Mouse (Mus musculus): Measurements from ENCODE around the gene 3110040M04Rik.

3110040M04Rik gene

DNA sequence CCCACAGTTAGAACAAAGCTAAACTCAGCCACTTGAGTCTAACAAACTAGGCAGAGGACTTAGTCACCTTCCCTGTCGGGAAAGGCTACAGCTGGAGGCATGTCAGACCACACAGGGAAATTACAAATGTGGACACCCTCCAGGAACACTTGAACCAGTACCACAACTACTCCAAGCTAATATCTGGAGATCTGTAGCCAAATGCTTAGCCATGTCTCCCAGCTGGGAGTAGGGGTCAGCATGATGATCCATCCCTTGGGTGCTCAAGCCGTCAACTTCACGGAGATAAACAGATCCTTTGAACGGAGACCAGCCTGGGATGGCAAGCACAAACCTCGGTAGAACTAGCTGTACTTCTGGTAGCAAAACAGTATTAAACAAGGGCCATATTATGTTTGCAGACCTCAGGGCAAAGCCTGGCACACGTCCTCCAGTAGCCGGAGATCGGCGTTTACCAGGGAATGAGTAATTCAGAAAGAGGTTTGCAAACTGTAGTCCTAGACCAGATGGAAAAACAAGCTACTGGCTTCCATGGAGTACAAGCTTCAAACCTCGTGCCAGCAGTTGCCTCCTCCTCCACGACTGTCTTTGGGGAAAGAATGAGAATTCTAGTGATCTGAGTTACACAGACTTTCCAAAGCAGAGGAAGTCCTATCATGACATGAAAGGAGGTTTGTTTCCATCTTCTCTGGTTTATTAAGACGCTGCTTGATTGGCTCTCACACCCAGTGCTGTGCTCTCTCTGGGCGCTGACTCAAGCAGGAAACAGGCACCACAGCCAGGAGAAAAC lies 32.4 kb downstream of the 3110040M04Rik start:
- no peak for DNase-seq

DNA sequence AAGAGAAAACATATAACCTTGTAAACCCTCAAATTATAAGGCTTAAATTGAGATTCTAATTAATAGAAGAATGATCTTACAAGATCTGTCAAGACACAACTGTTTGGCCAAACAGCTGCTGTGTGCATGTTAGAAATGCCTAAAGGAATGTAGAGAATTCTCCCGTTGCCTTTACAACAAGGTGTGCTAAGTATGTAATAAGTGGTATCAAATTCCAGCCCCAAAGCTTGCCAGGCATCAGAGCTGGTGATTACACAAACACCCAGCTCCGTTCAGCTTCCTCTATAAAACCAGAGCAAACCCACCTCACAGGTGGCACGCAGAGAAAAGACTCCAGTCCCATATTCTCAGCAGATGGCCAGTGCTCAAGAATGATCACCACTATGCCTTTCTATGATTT lies 33.9 kb downstream of the 3110040M04Rik start:
- DNase-seq = no peak

DNA sequence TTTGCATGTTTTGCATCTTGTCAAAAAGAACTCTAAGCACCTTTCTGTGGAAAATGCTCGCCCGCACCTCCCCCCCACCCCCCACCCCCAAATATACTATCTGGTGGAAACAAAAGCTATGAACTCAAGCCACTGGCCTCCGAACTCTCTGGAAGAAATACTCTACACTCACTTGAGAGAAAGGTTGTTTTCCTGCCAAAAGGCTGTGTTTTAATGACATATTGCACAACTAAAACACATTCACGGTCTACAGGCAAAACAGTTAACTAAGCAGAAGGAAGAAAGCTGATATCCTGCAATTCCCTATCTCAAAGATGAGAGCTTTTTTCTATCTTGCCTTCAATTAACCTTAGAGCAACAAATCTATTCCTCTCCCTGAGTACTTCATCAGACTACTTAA lies 39.4 kb downstream of the 3110040M04Rik start:
- no peak for DNase-seq

DNA sequence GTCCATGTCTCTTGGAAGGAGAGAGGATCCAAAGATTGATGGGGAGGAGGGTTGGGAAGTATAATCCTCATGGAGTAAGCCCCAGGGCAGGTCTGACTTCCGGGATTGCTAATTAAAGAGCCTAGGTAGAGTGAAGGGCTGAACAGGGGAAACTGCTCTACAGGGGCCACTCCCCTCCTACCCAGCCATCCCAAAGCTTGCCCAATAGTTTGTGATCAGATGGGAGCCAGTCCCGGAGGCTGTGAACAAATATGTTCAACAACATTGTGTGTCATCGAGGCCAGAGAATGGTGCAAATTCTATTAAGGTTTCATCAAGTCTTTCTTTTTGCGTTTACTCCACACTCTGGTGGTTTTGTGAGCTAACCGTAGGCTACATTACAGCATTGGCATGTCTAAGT lies 40.1 kb downstream of the 3110040M04Rik start:
- DNase-seq = no peak

DNA sequence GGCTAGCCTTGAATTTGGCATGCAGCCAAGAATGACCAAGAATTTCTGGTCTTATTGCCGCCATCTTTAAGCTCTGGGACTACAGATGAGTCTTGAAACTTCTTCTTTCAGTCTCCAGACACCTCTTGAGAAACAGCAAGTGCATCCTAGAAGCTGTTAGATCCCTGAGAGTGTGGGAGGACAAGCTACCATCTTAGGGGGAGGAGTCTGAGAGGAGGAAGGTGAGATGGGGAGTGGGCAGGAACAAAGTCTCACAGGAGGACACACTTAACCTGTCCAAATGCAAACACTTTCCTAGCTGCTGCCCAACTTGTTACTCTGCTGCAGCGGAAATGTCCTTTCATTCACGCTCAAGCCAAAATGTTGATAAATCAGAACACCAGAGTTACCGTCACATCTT lies 40.8 kb downstream of the 3110040M04Rik start:
- DNase-seq = no peak

DNA sequence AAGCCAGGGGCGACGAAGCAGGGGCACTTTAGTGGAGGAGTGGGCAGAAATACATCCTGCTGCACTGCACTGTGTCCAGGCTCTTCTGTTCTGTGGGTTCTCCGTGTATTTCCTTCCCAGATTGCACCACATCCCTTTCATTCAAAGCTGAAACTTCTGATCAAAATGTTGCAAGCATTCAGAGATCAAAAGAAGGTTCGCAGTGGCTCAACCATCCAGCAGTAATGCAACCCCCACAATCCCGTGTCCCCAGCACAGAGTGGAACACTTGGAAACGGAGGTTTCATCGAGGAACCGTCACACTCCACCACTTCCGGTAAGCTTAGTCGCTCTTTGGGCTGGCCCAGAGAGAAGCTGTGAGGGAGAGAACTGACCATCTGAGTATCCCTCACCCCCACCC lies 41.2 kb downstream of the 3110040M04Rik start:
- DNase-seq = no peak

DNA sequence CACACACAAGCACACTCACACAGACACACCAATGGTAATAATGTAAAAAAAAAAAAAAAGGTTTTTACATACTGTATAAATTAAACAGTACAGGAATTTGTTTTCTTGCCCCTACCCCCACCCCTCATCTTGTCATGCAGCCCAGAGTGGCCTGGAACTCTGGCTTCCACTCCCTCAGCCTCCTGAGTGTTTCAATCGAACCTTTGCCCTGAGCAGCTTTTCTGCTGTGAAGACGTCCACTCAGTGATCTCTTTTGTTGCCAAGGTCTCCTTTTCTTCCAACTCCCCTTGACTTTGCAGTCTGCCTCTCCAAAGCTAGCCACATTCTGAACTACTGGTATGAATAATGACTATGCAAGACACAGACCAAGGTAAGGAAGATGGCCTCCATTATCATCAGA lies 41.9 kb downstream of the 3110040M04Rik start:
- DNase-seq = no peak

DNA sequence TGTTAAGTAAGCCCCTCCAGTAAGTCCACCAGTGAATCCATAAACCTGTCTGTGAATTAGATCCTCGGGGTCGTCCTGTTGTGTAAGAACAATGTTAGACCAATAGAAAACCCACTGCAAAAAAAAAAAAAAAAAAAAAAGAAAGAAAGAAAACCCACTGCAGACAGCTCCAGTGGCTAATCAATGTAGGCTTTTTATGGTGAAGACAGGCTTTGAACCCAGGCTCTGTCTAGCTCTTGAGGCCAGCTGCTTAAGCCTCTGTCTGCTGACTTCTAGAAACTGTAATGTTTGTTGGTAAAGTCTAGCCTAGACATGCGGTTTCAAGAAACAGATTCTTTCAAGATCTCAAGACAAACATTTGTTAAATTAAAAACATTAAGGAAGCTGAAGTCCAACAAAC lies 46.2 kb downstream of the 3110040M04Rik start:
- no peak for DNase-seq

DNA sequence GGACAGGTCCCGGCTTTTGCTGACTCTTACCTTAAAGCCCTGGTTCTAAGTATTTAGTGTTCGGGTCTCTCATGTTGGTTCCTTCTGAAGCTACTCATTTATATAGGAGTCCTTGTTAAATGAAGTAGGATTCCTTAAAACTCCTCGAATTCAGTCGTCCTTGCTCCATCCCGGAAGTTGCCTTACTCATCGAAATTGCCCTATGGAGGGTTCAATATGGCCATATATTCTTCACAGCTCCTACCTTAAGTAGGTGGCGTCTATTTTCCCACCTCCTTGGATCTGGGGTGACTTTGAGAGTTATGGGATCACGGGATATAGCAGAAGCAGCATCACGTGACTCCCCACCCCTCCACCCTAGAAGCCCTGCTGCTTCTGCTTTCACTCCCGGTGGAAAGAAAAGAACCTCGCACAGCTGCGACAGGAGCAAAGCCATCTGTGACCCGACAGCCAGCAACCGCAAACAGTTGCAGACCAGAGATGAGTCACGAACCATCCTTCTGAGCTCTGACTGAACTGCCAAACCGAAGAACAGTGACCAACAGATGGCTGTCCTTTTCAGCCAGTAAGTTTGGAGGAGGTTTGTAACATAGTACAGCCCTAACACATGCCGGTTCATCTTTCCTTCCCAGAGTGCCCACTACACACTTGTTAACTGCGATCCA lies 46.7 kb downstream of the 3110040M04Rik start:
- no peak for DNase-seq

DNA sequence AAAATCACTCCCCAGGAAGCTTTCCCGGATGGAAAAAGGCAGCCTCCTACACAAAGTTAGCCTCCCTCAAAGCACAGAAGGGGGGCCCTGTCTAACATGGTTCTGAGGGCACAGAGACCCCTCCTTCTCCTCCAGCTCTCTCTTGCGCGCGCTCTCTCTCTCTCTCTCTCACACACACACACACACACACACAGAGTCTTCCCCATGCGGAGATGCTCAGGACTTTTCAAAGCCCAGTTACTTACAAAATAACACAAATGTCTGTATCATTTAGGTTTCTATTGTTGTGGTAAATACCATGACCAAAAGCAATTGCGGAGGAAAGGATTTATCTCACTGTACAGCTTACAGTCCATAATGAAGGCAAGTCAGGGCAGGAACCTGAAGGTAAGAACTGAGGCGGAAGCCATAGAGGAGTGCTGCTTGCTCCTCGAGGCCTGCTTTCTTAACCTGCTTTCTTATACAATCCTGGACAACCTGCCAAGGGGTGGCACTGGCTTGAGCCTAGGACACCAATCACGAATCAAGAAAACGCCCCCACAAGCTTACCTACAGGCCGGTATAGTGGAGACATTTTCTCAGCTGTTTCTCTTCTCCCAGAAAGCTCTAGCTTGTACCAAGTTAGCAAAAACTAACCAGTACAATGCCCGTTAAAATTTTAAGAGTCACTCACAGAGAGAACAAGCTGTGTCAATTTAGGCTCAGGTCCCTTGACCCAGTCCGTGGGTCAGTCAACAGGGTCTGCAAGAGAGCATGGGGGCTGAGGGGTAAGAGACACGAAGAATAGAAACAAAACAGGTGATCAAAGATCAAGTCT lies 47.5 kb downstream of the 3110040M04Rik start:
- no peak for DNase-seq
